Mouse (Mus musculus): Measurements from ENCODE around the gene Cd248.

DNA sequence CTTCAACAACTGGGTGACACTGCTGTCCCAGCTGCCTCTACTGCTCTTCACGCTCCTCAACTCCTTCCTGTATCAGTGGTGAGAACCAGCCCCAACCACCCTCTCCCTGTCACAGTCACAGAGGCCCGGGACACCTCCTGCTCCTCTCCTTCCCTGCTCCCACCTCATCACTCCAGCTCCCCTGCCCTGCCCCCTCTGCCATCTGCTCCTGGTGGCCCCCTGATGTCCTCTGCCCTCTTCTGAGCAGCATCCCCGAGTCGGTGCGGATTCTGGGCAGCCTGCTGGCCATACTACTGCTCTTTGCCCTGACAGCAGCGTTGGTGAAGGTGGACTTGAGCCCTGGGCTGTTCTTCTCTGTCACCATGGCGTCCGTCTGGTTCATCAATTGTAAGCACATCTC lies 41.8 kb upstream of the Cd248 start:
- TF ChIP-seq CHD2 (IDR thresholded peaks at IDR 0.05; ENCODE audit: low read depth, low read length) = no peak
- no peak for TF ChIP-seq MAFK (IDR thresholded peaks at IDR 0.05; ENCODE audit: insufficient read depth, low read depth, low read length)
- TF ChIP-seq ZC3H11A (IDR thresholded peaks at IDR 0.05; ENCODE audit: borderline replicate concordance, low read depth, low read length) = no peak

Measured in ES-E14 (cell line).